Mouse (Mus musculus): ENCODE data around the gene Metap1d. TPM values are rescaled to one million over a fixed set of nuclear protein-coding genes. Genes with fewer than 3 reads are reported as not detected.

Gene Metap1d
- polyA plus RNA-seq, 1 experiment from 2014 or later: 43.1 TPM

GRCm38 (mm10) chr2:71475311-71475710 is 22.2 kb downstream of the Metap1d start:
- H3K9ac ChIP-seq (ENCODE audit: low read length): no peak overlapping the region
- peaks cover 5% of the 10 kb centered on the region; the same call in 1 of the 2 replicates for H3K9me3 ChIP-seq (ENCODE audit: control insufficient read depth, low read length)
- no peak overlapping the region for H3K27ac ChIP-seq (replicated peaks in 1 of 2; ENCODE audit: control insufficient read depth in 1 of 2, insufficient read depth in 1 of 2, low read depth in 2 of 2, low read length in 2 of 2)
- ATAC-seq (ENCODE audit: insufficient number of reproducible peaks, insufficient read depth, low FRiP score, low read depth): no peak
- peaks cover 6 to 9% of the 10 kb centered on the region in 2 experiments; a peak in 2 of 4 replicates for H3K4me1 ChIP-seq (ENCODE audit: control insufficient read depth in 2 of 2, insufficient read depth in 2 of 2, low read length in 2 of 2)
- no peak overlapping the region for H3K4me2 ChIP-seq (ENCODE audit: low read length)
- WGBS: 74% methylated on average over 10 of the region's 10 CpGs
- H3K27me3 ChIP-seq (ENCODE audit: control insufficient read depth, insufficient read depth, low read length): no peaks in the 10 kb centered on the region
- H3K4me3 ChIP-seq (ENCODE audit: control insufficient read depth in 1 of 2, insufficient read depth in 1 of 2, low read depth in 1 of 2, low read length in 2 of 2): no peak overlapping the region
- H3K36me3 ChIP-seq (ENCODE audit: control insufficient read depth, insufficient read depth, low read length): no peaks in the 10 kb centered on the region

- Histone ChIP-seq H3K9me3 (ENCODE audit: control insufficient read depth, low read length) (peaks cover 5% of the 10 kb centered on the region; the same call in 1 of the 2 replicates), H3K27ac (replicated peaks in 1 of 2; ENCODE audit: control insufficient read depth in 1 of 2, insufficient read depth in 1 of 2, low read depth in 2 of 2, low read length in 2 of 2) (no peak overlapping the region), H3K4me2 (ENCODE audit: low read length) (no peak overlapping the region), H3K4me1 (ENCODE audit: control insufficient read depth in 2 of 2, insufficient read depth in 2 of 2, low read length in 2 of 2) (peaks cover 6 to 9% of the 10 kb centered on the region in 2 experiments; a peak in 2 of 4 replicates), H3K9ac (ENCODE audit: low read length) (no peak overlapping the region), H3K27me3 (ENCODE audit: control insufficient read depth, insufficient read depth, low read length) (no peaks in the 10 kb centered on the region), H3K4me3 (ENCODE audit: control insufficient read depth in 1 of 2, insufficient read depth in 1 of 2, low read depth in 1 of 2, low read length in 2 of 2) (no peak overlapping the region), H3K36me3 (ENCODE audit: control insufficient read depth, insufficient read depth, low read length) (no peaks in the 10 kb centered on the region)
- 82% methylated on average over 4 of the region's 4 CpGs for WGBS
- ATAC-seq (ENCODE audit: insufficient number of reproducible peaks, insufficient read depth, low FRiP score, low read depth): no peak
Observed at GRCm38 (mm10) chr2:71475760-71476159, 22.7 kb downstream of the Metap1d start.

GRCm38 (mm10) chr2:71477787-71478186 is 24.7 kb downstream of the Metap1d start:
- H3K9ac ChIP-seq (ENCODE audit: low read length): no peak overlapping the region
- H3K4me2 ChIP-seq (ENCODE audit: low read length): no peak overlapping the region
- no peaks in the 10 kb centered on the region for H3K27me3 ChIP-seq (ENCODE audit: control insufficient read depth, insufficient read depth, low read length)
- H3K4me1 ChIP-seq (ENCODE audit: control insufficient read depth in 2 of 2, insufficient read depth in 2 of 2, low read length in 2 of 2): peaks cover 6 to 9% of the 10 kb centered on the region in 2 experiments; a peak in 2 of 4 replicates
- no peak for ATAC-seq (ENCODE audit: insufficient number of reproducible peaks, insufficient read depth, low FRiP score, low read depth)
- peaks cover 5% of the 10 kb centered on the region; the same call in 1 of the 2 replicates for H3K9me3 ChIP-seq (ENCODE audit: control insufficient read depth, low read length)
- no peaks in the 10 kb centered on the region for H3K36me3 ChIP-seq (ENCODE audit: control insufficient read depth, insufficient read depth, low read length)
- no peak overlapping the region for H3K4me3 ChIP-seq (ENCODE audit: control insufficient read depth in 1 of 2, insufficient read depth in 1 of 2, low read depth in 1 of 2, low read length in 2 of 2)
- H3K27ac ChIP-seq (replicated peaks in 1 of 2; ENCODE audit: control insufficient read depth in 1 of 2, insufficient read depth in 1 of 2, low read depth in 2 of 2, low read length in 2 of 2): no peak overlapping the region

GRCm38 (mm10) chr2:71479917-71480316 is 26.8 kb downstream of the Metap1d start:
- H3K4me2 ChIP-seq (ENCODE audit: low read length): peak overlapping the region; percentile 39
- WGBS: 11% methylated on average over 7 of the region's 7 CpGs

GRCm38 (mm10) chr2:71481825-71482224 is 28.7 kb downstream of the Metap1d start:
- Histone ChIP-seq H3K4me2 (ENCODE audit: low read length) (no peak overlapping the region), H3K27ac (replicated peaks in 1 of 2; ENCODE audit: control insufficient read depth in 1 of 2, insufficient read depth in 1 of 2, low read depth in 2 of 2, low read length in 2 of 2) (no peak overlapping the region), H3K27me3 (ENCODE audit: control insufficient read depth, insufficient read depth, low read length) (no peaks in the 10 kb centered on the region), H3K36me3 (ENCODE audit: control insufficient read depth, insufficient read depth, low read length) (no peaks in the 10 kb centered on the region), H3K9ac (ENCODE audit: low read length) (no peak overlapping the region), H3K9me3 (ENCODE audit: control insufficient read depth, low read length) (peaks cover 5% of the 10 kb centered on the region; the same call in 1 of the 2 replicates), H3K4me1 (ENCODE audit: control insufficient read depth in 2 of 2, insufficient read depth in 2 of 2, low read length in 2 of 2) (peaks cover 3 to 5% of the 10 kb centered on the region in 2 experiments; a peak in 2 of 4 replicates), H3K4me3 (ENCODE audit: control insufficient read depth in 1 of 2, insufficient read depth in 1 of 2, low read depth in 1 of 2, low read length in 2 of 2) (no peak overlapping the region)
- no peak for ATAC-seq (ENCODE audit: insufficient number of reproducible peaks, insufficient read depth, low FRiP score, low read depth)
- 78% methylated on average over 6 of the region's 6 CpGs for WGBS

More at GRCm38 (mm10) chr2:71479917-71480316, 26.8 kb downstream of the Metap1d start:
- Histone ChIP-seq H3K4me1 (ENCODE audit: control insufficient read depth in 2 of 2, insufficient read depth in 2 of 2, low read length in 2 of 2) (peaks cover 3 to 5% of the 10 kb centered on the region in 2 experiments; a peak in 2 of 4 replicates), H3K36me3 (ENCODE audit: control insufficient read depth, insufficient read depth, low read length) (no peaks in the 10 kb centered on the region), H3K9ac (ENCODE audit: low read length) (no peak overlapping the region), H3K9me3 (ENCODE audit: control insufficient read depth, low read length) (peaks cover 5% of the 10 kb centered on the region; the same call in 1 of the 2 replicates), H3K27ac (replicated peaks in 1 of 2; ENCODE audit: control insufficient read depth in 1 of 2, insufficient read depth in 1 of 2, low read depth in 2 of 2, low read length in 2 of 2) (no peak overlapping the region; a peak in 1 of 4 replicates), H3K4me3 (ENCODE audit: control insufficient read depth in 1 of 2, insufficient read depth in 1 of 2, low read depth in 1 of 2, low read length in 2 of 2) (no peak overlapping the region), H3K27me3 (ENCODE audit: control insufficient read depth, insufficient read depth, low read length) (no peaks in the 10 kb centered on the region)
- ATAC-seq (ENCODE audit: insufficient number of reproducible peaks, insufficient read depth, low FRiP score, low read depth): no peak

- no peak overlapping the region for H3K4me2 ChIP-seq (ENCODE audit: low read length)
- no peaks in the 10 kb centered on the region for H3K9me3 ChIP-seq (ENCODE audit: control insufficient read depth, low read length)
- no peak overlapping the region for H3K9ac ChIP-seq (ENCODE audit: low read length)
- H3K36me3 ChIP-seq (ENCODE audit: control insufficient read depth, insufficient read depth, low read length): no peaks in the 10 kb centered on the region
- H3K27me3 ChIP-seq (ENCODE audit: control insufficient read depth, insufficient read depth, low read length): no peaks in the 10 kb centered on the region
- H3K27ac ChIP-seq (replicated peaks in 1 of 2; ENCODE audit: control insufficient read depth in 1 of 2, insufficient read depth in 1 of 2, low read depth in 2 of 2, low read length in 2 of 2): no peak overlapping the region
- H3K4me3 ChIP-seq (ENCODE audit: control insufficient read depth in 1 of 2, insufficient read depth in 1 of 2, low read depth in 1 of 2, low read length in 2 of 2): no peak overlapping the region
- WGBS: 70% methylated on average over 10 of the region's 10 CpGs
- peaks cover 3 to 5% of the 10 kb centered on the region in 2 experiments; a peak in 2 of 4 replicates for H3K4me1 ChIP-seq (ENCODE audit: control insufficient read depth in 2 of 2, insufficient read depth in 2 of 2, low read length in 2 of 2)
- ATAC-seq (ENCODE audit: insufficient number of reproducible peaks, insufficient read depth, low FRiP score, low read depth): no peak
Observed at GRCm38 (mm10) chr2:71483046-71483716, 30.1 kb downstream of the Metap1d start.

GRCm38 (mm10) chr2:71483717-71484066 is 30.6 kb downstream of the Metap1d start:
- Histone ChIP-seq H3K27me3 (ENCODE audit: control insufficient read depth, insufficient read depth, low read length) (no peaks in the 10 kb centered on the region), H3K9ac (ENCODE audit: low read length) (no peak overlapping the region), H3K4me3 (ENCODE audit: control insufficient read depth in 1 of 2, insufficient read depth in 1 of 2, low read depth in 1 of 2, low read length in 2 of 2) (no peak overlapping the region), H3K27ac (replicated peaks in 1 of 2; ENCODE audit: control insufficient read depth in 1 of 2, insufficient read depth in 1 of 2, low read depth in 2 of 2, low read length in 2 of 2) (no peak overlapping the region), H3K36me3 (ENCODE audit: control insufficient read depth, insufficient read depth, low read length) (no peaks in the 10 kb centered on the region), H3K4me1 (ENCODE audit: control insufficient read depth in 2 of 2, insufficient read depth in 2 of 2, low read length in 2 of 2) (peaks cover 3 to 5% of the 10 kb centered on the region in 2 experiments; a peak in 2 of 4 replicates), H3K9me3 (ENCODE audit: control insufficient read depth, low read length) (no peaks in the 10 kb centered on the region), H3K4me2 (ENCODE audit: low read length) (no peak overlapping the region)
- WGBS: 66% methylated on average over 5 of the region's 5 CpGs
- ATAC-seq (ENCODE audit: insufficient number of reproducible peaks, insufficient read depth, low FRiP score, low read depth): no peak

GRCm38 (mm10) chr2:71491295-71491694 is 38.2 kb downstream of the Metap1d start:
- Histone ChIP-seq H3K4me1 (ENCODE audit: control insufficient read depth in 2 of 2, insufficient read depth in 2 of 2, low read length in 2 of 2) (no peaks in the 10 kb centered on the region), H3K4me3 (ENCODE audit: control insufficient read depth in 1 of 2, insufficient read depth in 1 of 2, low read depth in 1 of 2, low read length in 2 of 2) (no peak overlapping the region), H3K9ac (ENCODE audit: low read length) (no peak overlapping the region), H3K36me3 (ENCODE audit: control insufficient read depth, insufficient read depth, low read length) (no peaks in the 10 kb centered on the region), H3K4me2 (ENCODE audit: low read length) (no peak overlapping the region), H3K27ac (replicated peaks in 1 of 2; ENCODE audit: control insufficient read depth in 1 of 2, insufficient read depth in 1 of 2, low read depth in 2 of 2, low read length in 2 of 2) (no peak overlapping the region), H3K9me3 (ENCODE audit: control insufficient read depth, low read length) (no peaks in the 10 kb centered on the region), H3K27me3 (ENCODE audit: control insufficient read depth, insufficient read depth, low read length) (no peaks in the 10 kb centered on the region)
- no peak for ATAC-seq (ENCODE audit: insufficient number of reproducible peaks, insufficient read depth, low FRiP score, low read depth)

Measured in heart, embryonic 14.5 days (tissue).